Mouse (Mus musculus) cerebellum, adult 2 months (tissue): ENCODE data around the gene Wnt3.
"Not testable (repeated sequence)": the region's sequence is repeated elsewhere in the genome, so short reads cannot be mapped to it uniquely, and the experiment has no call there.

Experiments used
- CTCF ChIP-seq: fragments of 200-500 bp; IDR thresholded peaks from 2 replicates; pipeline ENCODE4 v1.5.1; 2011; ENCODE audit warnings: low read depth, mild to moderate bottlenecking, control low read depth, low read length, moderate library complexity, borderline replicate concordance; ENCODE audit not compliant: insufficient read depth
- POLR2A ChIP-seq: fragments of 200-500 bp; IDR thresholded peaks from 2 replicates; pipeline ENCODE4 v1.6.1; 2011; ENCODE audit warnings: low read length, control low read depth, borderline replicate concordance; ENCODE audit not compliant: insufficient read depth

DNA sequence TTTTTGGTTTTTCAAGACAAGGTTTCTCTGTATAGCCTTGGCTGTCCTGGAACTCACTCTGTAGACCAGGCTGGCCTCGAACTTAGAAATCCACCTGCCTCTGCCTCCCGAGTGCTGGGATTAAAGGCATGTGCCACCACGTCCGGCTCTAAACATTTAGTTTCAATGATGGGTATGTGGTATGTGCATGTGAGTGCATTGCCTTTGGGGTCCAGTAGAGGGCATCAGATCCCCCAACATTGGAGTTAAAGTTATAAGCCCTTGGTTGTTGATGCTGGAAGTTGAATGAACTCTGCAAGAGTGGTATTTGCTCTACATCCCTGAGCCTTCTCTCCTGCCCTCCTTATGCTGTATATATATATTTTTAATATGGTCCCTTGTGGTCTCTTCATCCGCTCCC lies 13.1 kb upstream of the Wnt3 start:
- not testable (repeated sequence) for TF ChIP-seq CTCF, POLR2A
